Mouse (Mus musculus) left cerebral cortex, adult 2 months (tissue): ENCODE results near the gene Gm49380. TPM values are rescaled to one million over a fixed set of nuclear protein-coding genes. Genes with fewer than 3 reads are reported as not detected.

Experiments used
- DNase-seq, 2 experiments: peaks; one replicate each; pipeline ENCODE4 v3.0.0; 2021 to 2022; ENCODE audit warnings: low spot score in 2 of 2, mixed read lengths in 1 of 2; ENCODE audit errors: extremely low spot score in 1 of 2
- H3K27ac ChIP-seq: fragments of 200-600 bp; 2 replicates; pipeline ENCODE4 v1.8.1; 2022
- H3K4me3 ChIP-seq: fragments of 200-600 bp; 2 replicates; pipeline ENCODE4 v1.8.1; 2022
- CTCF ChIP-seq: fragments of 200-600 bp; IDR thresholded peaks from 2 replicates; pipeline ENCODE4 v1.8.1; 2022; ENCODE audit warnings: antibody characterized with exemption, mild to moderate bottlenecking, moderate library complexity
- intact Hi-C: fragments of 180-260 bp; cut with DNase I; formaldehyde crosslinking; loops from one replicate; pipeline ENCODE4 v1.15.1; 2025
- total RNA-seq, 2 experiments: library from RNA; stranded (reverse); gene quantifications; 2 replicates each; pipeline ENCODE4 v1.2.3; 2021

Gene Gm49380
- total RNA-seq, 2 experiments from 2014 or later: 0.56 TPM; not detected in 1

DNA sequence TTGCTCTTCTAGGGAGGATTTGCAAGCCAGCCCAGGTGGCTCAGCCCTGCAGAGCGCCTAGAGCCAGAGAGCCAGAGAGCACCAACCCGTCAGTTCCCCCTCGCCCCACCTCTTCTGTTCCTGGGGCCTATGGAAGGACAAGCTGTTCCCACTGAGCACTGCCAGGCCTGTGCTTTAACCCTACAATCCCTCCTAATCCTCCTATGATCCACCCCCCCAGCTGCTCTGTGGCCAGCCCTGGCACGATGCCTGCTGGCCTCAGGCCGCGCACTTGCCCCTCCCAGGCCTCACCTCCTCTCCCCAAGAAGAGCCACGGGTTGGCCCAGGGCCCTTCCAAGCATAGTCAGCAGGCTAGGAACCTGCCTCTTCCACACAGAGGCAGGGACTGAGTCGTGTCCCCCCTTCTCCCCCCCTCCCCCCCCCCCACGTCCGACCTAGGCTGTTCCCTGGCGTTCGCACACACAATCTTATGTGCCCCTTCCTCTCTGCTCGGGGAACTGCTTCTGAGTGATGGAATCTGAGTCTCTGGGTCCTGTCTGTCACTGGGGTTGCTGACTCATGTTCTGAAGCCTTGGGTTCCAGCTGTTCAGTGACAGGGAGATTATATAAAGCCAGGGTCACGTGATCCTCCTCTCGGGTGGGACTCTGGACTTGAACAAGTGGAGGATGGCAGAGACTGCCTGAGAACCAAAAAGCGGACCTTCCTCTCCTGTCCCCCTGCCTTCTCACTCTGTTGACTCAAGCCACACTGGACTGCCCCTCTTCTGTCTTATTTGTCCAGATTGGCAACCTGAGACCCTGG lies 34.1 kb downstream of the Gm49380 start:
- DNase-seq: peak; percentile 64 to 68
- TF ChIP-seq CTCF: no peak

GRCm38 (mm10) chr9:44078136-44078797 lies 35.0 kb downstream of the Gm49380 start:
- DNase-seq: peak in 1 of 2 experiments; percentile 9
- H3K27ac ChIP-seq: peak overlapping the region; percentile 91
- no peak overlapping the region for H3K4me3 ChIP-seq
- intact Hi-C loops: loop anchor here (2.0 kb wide), 1 partner anchor 31 kb away; no protein-coding TSS in a partner anchor
- no peak for TF ChIP-seq CTCF

More for the DNA sequence above, 34.1 kb downstream of the Gm49380 start:
- H3K4me3 ChIP-seq: no peak overlapping the region
- H3K27ac ChIP-seq: peak overlapping the region; percentile 91
- intact Hi-C loops: loop anchor here (2.0 kb wide), 1 partner anchor 30 kb away; no protein-coding TSS in a partner anchor

GRCm38 (mm10) chr9:44077266-44077910 lies 35.9 kb downstream of the Gm49380 start:
- intact Hi-C loops: loop anchor here (2.0 kb wide), 1 partner anchor 17 kb away; no protein-coding TSS in a partner anchor
- H3K27ac ChIP-seq: 0 out of 2 replicates have a peak overlapping the region, but pooled peaks have one; percentile 5
- no peak for DNase-seq
- no peak overlapping the region for H3K4me3 ChIP-seq
- no peak for TF ChIP-seq CTCF

DNA sequence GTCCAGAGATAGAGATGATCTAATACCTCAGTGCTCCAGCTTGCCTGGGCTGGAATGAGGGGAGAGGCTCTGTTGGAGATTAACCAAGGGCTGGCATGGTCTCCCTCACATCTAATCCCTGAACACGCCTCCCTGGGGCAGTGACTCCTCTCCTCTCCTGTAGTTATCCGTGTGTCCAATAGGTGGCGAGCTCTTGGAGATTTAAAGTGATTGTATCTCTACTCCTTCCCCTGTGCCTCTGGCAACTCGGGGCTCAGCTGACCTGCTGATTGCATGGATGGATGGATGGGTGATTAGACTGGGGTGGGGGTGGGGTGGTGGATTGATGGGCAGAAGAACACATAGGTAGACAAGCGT lies 36.6 kb downstream of the Gm49380 start:
- intact Hi-C loops: loop anchor here (2.0 kb wide), 1 partner anchor 18 kb away; no protein-coding TSS in a partner anchor
- Histone ChIP-seq H3K27ac (no peak overlapping the region), H3K4me3 (no peak overlapping the region)
- DNase-seq: peak in 1 of 2 experiments; percentile 55
- TF ChIP-seq CTCF: peak; percentile 63

DNA sequence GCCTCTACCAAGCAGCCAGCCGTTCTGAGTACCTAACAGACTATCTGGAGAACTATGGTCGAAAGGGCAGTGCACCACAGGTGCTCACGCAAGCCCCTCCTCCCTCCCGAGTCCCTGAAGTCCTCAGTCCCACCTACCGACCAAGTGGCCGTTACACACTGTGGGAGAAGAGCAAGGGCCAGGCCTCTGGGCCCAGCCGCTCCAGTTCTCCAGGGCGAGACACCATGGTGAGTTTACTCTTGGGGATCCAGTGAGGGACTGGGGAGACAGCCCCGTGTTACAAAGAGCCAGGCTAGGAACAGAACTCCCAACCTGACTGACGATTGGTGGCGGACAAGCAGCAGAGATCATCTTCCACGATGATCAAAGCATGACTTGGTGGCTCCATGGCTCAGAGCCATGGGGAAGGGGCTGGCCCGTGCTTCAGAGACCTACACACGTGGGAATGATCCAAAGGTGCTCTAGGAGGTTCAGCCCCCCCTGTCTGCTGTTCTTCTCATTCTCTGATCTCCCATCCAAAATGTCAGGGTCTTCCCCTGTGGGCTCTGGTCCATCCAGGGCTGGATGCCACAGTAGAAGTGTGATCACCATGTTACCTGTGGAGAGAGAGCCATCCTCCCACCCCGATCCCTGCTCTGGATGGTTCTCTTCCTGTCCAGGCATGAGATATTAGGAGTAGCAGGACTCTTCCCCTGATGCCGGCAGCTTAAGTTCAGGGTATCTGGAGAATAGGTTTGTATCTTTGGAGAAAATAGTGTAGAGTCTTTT lies 37.1 kb downstream of the Gm49380 start:
- DNase-seq: peak in 1 of 2 experiments; percentile 9
- Histone ChIP-seq H3K4me3 (no peak overlapping the region), H3K27ac (no peak overlapping the region)
- no peak for TF ChIP-seq CTCF
- intact Hi-C loops: loop anchor here (2.0 kb wide), 1 partner anchor 19 kb away; no protein-coding TSS in a partner anchor

DNA sequence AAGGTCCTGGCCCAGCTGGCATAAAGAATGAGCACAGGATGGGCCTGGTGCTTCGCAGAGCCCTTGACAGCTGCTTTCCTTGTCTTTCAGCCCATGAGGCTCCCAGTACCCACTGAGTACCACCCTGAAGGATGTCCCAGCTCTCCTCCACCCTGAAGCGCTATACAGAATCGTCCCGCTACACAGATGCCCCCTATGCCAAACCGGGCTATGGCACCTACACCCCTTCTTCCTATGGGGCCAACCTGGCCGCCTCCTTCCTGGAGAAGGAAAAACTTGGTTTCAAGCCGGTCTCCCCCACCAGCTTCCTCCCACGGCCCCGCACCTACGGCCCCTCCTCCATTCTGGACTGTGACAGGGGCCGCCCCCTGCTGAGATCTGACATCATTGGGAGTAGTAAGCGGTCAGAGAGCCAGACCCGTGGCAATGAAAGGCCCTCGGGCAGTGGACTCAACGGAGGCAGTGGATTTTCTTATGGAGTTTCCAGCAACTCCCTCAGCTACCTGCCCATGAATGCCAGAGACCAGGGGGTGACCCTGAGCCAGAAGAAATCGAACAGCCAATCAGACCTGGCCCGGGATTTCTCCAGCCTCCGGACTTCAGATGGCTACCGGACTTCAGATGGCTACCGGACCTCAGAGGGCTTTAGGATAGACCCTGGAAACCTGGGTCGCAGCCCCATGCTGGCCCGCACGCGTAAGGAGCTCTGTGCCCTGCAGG lies 37.9 kb downstream of the Gm49380 start:
- intact Hi-C loops: no loop called here
- no peak overlapping the region for H3K4me3 ChIP-seq
- peak in 1 of 2 experiments; percentile 9 for DNase-seq
- no peak overlapping the region for H3K27ac ChIP-seq
- no peak for TF ChIP-seq CTCF

DNA sequence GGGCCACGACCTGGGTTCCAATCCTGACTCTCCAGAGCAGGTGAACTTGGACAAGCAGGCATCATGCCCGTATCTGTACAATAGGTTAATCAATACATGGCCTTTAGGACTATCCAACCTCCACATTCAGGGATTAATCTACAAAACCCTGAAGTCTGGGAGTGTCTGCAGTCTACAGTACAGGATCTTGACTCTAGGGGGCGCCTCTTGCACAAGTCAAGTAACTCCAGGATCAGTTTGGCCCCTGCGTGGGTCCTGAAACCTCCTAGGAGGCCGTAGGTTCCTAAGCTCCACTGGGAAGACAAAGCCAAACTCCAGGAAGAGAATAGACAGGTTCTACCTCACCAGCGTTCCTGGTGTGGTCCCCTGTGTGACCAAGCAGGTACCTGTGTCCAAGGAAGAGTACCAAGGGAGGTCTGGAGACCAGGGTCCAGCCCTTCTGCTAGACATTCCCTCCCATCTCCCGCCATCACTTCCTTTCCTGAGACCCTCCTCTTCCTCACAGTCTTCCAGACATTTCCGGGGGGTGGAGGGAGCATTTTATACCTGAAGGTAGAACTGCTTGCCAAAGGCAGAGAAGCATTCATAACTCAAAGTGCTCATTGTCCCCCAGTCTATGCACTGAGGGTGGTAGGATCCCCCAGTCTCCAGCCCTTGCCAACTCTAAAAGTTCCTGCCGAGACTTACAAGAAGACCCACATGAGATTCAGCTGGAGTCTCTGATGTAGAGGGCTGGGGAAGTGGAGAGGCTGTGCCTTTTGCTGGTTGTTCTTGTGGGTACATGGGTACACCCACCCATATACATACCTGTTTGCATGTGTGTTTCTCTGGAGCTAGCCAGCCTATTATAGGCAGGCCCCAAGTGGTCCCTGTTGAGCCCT lies 38.7 kb downstream of the Gm49380 start:
- DNase-seq: peak in 1 of 2 experiments; percentile 32
- Histone ChIP-seq H3K27ac (no peak overlapping the region), H3K4me3 (no peak overlapping the region)
- TF ChIP-seq CTCF: peak; percentile 61
- intact Hi-C loops: no loop called here

DNA sequence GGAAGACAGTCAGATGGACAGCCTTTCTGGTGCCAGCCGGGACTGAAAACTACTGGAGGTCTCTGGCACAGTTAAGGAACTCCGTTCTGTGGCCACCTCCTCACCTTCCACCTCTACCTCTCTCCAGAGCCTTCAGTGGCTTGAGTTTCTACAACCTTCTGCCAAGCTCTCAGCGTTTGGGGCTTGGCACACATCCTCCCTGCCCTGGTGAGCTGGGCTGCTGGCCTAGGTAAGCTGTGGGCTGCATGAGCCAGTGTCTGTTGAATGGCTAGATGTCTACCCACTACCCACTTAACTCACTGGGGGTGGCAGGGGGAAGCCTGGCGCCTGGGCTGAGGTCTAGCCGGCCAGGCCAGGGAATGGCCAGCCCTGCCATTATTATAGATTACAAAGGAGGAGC lies 40.2 kb downstream of the Gm49380 start:
- Histone ChIP-seq H3K27ac (peak overlapping the region; percentile 88), H3K4me3 (peak overlapping the region; percentile 23; the same call in 1 of the 2 replicates)
- peak in 1 of 2 experiments; percentile 9 for DNase-seq
- TF ChIP-seq CTCF: no peak
- intact Hi-C loops: no loop called here

GRCm38 (mm10) chr9:44072599-44072915 lies 40.7 kb downstream of the Gm49380 start:
- peak overlapping the region; percentile 23; the same call in 1 of the 2 replicates for H3K4me3 ChIP-seq
- TF ChIP-seq CTCF: no peak
- peak in 1 of 2 experiments; percentile 18 for DNase-seq
- peak overlapping the region; percentile 88 for H3K27ac ChIP-seq
- intact Hi-C loops: no loop called here
